Mouse (Mus musculus) neural tube, embryonic 12.5 days (tissue): ENCODE results near the gene Fgr. TPM values are rescaled to one million over a fixed set of nuclear protein-coding genes. Genes with fewer than 3 reads are reported as not detected.

Experiments used
- ATAC-seq: fragments of 200-750 bp; cut with Nextera tagmentation; 2 replicates; pipeline ENCODE4 v1.8.0; 2017; ENCODE audit warnings: low read depth, mild to moderate bottlenecking, moderate TSS enrichment, moderate library complexity; ENCODE audit not compliant: low FRiP score
- H3K27ac ChIP-seq: fragments of 300-500 bp; sonication (generic); 2 replicates; pipeline ENCODE4 v1.5.1; 2016
- H3K27me3 ChIP-seq: fragments of 300-500 bp; sonication (generic); replicated peaks from 2 replicates; pipeline ENCODE4 v1.6.1; 2016; ENCODE audit warnings: mild to moderate bottlenecking
- H3K36me3 ChIP-seq: fragments of 300-500 bp; sonication (generic); 2 replicates; pipeline ENCODE4 v1.6.1; 2016; ENCODE audit warnings: mild to moderate bottlenecking
- H3K4me1 ChIP-seq: fragments of 300-500 bp; sonication (generic); 2 replicates; pipeline ENCODE4 v1.6.1; 2016
- H3K4me2 ChIP-seq: fragments of 300-500 bp; sonication (generic); replicated peaks from 2 replicates; pipeline ENCODE4 v1.6.1; 2016; ENCODE audit warnings: mild to moderate bottlenecking
- H3K4me3 ChIP-seq: fragments of 300-500 bp; sonication (generic); 2 replicates; pipeline ENCODE4 v1.5.1; 2016
- H3K9ac ChIP-seq: fragments of 300-500 bp; sonication (generic); 2 replicates; pipeline ENCODE4 v1.6.1; 2016; ENCODE audit warnings: mild to moderate bottlenecking
- H3K9me3 ChIP-seq: fragments of 300-500 bp; sonication (generic); 2 replicates; pipeline ENCODE4 v1.6.1; 2016; ENCODE audit warnings: mild to moderate bottlenecking
- WGBS: fragments of 180-500 bp; shearing (Covaris S2); methylation state at CpG from one replicate; pipeline ENCODE4 v1.1.7; 2016; 5-methylcytosine and 5-hydroxymethylcytosine counted together
- polyA plus RNA-seq: library from polyadenylated mRNA; unstranded; fragments of >200 nt; fragmentation: Nextera tagmentation; extraction: Ambion mirVana; gene quantifications from 2 replicates; pipeline ENCODE4 v1.2.1, GENCODE M21; 2016

The Fgr gene
- polyA plus RNA-seq, 1 experiment from 2014 or later: 0.28 TPM

DNA sequence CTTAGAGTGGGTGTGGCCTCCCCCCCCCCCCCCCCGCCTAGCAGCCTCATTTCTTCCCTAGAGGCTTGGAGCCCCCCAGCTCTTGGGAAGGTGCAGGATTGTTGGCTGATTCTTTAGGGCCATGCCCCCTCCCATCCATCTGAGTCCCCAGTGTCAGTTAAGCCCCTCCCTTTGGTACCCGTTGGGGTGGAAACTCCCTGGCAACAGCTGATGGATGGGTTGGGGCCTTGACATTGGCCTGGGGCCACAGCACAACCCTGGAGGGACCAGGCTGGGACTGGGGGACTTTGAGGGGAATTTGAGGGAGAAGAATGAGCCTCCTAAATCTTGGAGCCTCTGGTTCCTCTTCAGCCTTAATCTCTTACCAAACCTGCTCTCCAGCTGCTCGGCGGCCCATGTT lies 50.5 kb downstream of the Fgr start:
- H3K36me3 ChIP-seq: no peaks in the 10 kb centered on the region
- peak overlapping the region; percentile 18; the same call in 1 of the 2 replicates for H3K4me2 ChIP-seq
- peaks cover 74% of the 10 kb centered on the region for H3K4me1 ChIP-seq
- 25% methylated on average over 3 of the region's 4 CpGs for WGBS
- no peaks in the 10 kb centered on the region for H3K9me3 ChIP-seq
- H3K4me3 ChIP-seq: no peak overlapping the region
- no peak overlapping the region for H3K27ac ChIP-seq
- no peaks in the 10 kb centered on the region for H3K27me3 ChIP-seq
- ATAC-seq: no peak
- H3K9ac ChIP-seq: 0 out of 2 replicates have a peak overlapping the region, but pooled peaks have one; percentile 23

DNA sequence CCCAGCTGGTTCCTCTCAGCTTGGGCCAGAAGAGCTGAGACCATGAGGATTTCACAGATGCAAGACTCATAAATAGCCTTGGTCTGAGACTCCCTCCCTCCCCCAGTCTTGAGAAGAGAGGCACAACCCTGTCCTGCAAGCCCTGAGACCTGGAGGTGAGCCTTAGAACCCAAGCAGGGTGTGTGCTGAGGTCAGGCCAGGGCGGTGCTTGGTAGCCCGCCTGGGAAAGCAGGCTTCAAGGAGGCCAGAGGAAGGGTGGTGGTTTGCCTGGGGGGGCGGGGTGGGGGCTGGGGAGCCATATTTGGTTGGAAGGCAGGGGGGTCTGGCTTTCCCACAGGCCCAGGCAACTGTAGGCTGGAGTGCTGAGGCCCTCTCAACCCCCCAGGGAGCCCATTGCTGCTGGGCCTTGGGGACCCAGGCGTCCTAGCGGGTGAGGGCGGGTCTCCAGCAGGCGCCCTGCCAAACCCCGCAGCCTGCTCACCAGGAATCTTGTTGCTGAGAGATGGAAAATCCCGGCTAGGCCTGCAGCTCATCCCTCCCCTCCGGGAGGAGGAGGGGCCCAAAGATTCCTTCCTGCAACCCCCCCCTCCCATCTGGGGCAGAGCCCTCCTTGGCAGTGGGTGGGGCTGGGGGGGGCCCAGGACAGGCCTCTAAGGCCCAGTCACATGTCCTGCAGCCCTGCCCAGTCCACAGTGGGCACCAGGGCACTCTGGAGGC lies 51.2 kb downstream of the Fgr start:
- Histone ChIP-seq H3K27me3 (no peaks in the 10 kb centered on the region), H3K4me3 (no peak overlapping the region), H3K4me1 (peaks cover 68% of the 10 kb centered on the region), H3K9me3 (no peaks in the 10 kb centered on the region), H3K9ac (0 out of 2 replicates have a peak overlapping the region, but pooled peaks have one; percentile 23), H3K4me2 (peak overlapping the region; percentile 21), H3K36me3 (no peaks in the 10 kb centered on the region), H3K27ac (0 out of 2 replicates have a peak overlapping the region, but pooled peaks have one; percentile 7)
- 28% methylated on average over 10 of the region's 10 CpGs for WGBS
- ATAC-seq: no peak

DNA sequence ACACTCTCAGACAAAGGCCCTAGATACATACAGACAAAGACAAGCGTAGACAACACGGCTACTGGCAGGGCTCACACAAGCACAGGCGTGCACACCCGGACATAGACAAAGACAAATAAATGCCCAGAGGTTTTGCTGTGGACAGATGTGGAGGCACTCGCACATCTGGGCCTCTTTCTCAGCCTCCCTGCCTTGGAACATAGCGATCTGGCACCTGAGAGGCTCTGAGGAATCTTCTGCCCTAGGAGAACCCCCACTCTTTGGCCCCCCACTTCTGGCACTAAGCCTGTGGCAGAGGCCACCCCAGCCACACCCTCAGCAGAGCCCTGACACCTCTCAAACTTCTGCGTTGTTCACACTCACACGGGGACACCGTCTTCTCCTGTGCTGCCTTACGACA lies 52.4 kb downstream of the Fgr start:
- Histone ChIP-seq H3K4me2 (no peak overlapping the region), H3K9ac (no peak overlapping the region; the same call in 1 of the 2 replicates), H3K27me3 (no peaks in the 10 kb centered on the region), H3K27ac (no peak overlapping the region), H3K36me3 (no peaks in the 10 kb centered on the region), H3K4me3 (no peak overlapping the region), H3K9me3 (no peaks in the 10 kb centered on the region), H3K4me1 (peaks cover 56% of the 10 kb centered on the region)
- 75% methylated on average over 10 of the region's 10 CpGs for WGBS
- ATAC-seq: no peak

DNA sequence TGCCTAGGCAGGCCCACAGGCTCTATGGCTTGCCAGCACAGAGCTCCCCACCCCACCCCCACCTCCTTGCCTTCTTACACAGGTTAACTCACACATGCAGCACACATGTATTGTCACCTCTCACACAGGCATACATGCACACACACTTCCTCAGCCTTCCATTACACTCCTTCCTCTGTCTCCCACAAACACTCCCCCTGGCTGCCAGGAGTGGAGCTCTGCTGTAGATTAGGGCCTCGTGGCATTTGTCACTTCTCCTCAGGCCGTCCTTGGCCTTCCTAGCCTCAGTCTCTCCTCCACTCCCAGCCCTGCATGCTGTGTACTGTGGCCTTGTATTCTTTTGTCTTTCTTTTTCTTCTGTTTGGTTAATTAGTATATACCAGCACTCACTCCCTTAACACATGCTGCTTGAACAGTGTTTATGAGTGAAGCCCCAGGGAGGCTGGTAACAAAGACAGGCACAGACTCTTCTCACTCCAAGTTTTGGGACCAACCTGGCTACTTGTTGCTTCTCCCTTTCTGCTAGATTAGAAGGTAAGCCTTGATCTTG lies 53.0 kb downstream of the Fgr start:
- Histone ChIP-seq H3K4me1 (peaks cover 50% of the 10 kb centered on the region), H3K27me3 (no peaks in the 10 kb centered on the region), H3K9ac (no peak overlapping the region), H3K9me3 (no peaks in the 10 kb centered on the region), H3K4me2 (no peak overlapping the region), H3K27ac (no peak overlapping the region), H3K36me3 (no peaks in the 10 kb centered on the region), H3K4me3 (no peak overlapping the region)
- no peak for ATAC-seq
- WGBS: 11% methylated on average over 2 of the region's 2 CpGs

DNA sequence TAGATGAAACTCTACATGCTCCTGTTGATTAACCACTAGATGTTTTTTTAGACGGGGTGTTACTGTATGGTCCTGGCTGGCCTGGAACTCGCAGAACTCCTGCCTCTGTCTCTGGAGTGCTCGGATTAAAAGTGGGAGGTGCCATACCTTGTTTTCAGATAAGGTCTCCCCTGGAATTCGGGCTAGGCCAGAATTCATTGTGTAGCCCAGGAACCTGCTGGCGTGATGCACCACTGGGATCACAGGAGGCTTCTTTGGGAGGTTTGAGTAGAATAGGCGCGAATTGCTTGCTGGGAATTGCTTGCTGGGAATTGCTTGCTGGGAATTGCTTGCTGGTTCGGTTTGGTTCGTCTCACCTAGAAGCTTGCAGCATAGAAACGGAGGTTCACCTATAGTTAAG lies 53.8 kb downstream of the Fgr start:
- Histone ChIP-seq H3K9me3 (no peaks in the 10 kb centered on the region), H3K4me2 (no peak overlapping the region), H3K36me3 (no peaks in the 10 kb centered on the region), H3K27me3 (no peaks in the 10 kb centered on the region), H3K9ac (no peak overlapping the region), H3K4me3 (no peak overlapping the region), H3K27ac (no peak overlapping the region), H3K4me1 (peaks cover 42% of the 10 kb centered on the region)
- ATAC-seq: no peak
- 73% methylated on average over 10 of the region's 10 CpGs for WGBS

DNA sequence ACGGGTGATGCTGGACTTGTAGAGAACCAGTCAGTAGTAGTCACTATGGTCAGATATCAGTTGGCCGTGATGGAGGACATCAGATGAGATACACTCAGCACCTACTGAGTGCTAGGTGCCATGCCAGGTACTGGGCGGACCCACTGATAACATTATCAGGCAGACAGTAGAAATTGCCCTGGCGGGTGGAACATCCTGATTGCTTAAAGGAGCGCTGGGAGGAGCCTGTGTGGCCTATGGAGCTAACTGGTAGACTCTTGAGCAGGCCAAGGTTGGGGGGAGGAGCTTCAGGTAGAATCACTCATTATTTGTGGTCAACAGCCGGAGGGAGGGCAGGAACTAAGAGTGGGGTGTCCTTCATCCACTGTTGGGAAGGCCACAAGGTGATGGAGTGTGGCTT lies 54.3 kb downstream of the Fgr start:
- no peaks in the 10 kb centered on the region for H3K27me3 ChIP-seq
- no peak overlapping the region for H3K9ac ChIP-seq
- no peak overlapping the region for H3K27ac ChIP-seq
- no peaks in the 10 kb centered on the region for H3K36me3 ChIP-seq
- no peak overlapping the region for H3K4me2 ChIP-seq
- H3K9me3 ChIP-seq: no peaks in the 10 kb centered on the region
- WGBS: 91% methylated on average over 6 of the region's 6 CpGs
- H3K4me1 ChIP-seq: peaks cover 37% of the 10 kb centered on the region
- no peak overlapping the region for H3K4me3 ChIP-seq
- no peak for ATAC-seq

DNA sequence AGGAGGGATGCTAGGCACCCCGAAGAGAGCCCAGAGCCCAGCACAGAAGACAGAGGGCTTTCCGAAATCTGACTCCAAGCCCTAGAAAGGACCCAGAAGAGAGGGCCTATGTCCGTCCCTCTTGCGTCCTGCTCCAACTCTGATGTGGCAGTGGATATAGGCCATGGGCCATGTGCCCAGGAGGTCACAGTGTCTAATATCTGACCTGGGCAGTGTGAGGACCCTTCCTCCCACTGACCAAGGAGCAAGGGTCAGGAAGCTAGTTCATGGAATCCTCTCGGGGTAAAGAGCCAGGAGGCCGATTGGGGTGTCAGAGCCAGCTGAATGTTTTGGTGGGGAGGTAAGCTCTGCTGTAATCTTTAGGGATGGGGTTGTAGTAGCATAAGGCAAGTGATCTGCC lies 55.0 kb downstream of the Fgr start:
- no peak overlapping the region for H3K4me2 ChIP-seq
- H3K27me3 ChIP-seq: no peaks in the 10 kb centered on the region
- WGBS: 86% methylated on average over 6 of the region's 6 CpGs
- peaks cover 30% of the 10 kb centered on the region for H3K4me1 ChIP-seq
- no peaks in the 10 kb centered on the region for H3K9me3 ChIP-seq
- ATAC-seq: no peak
- no peak overlapping the region for H3K27ac ChIP-seq
- H3K36me3 ChIP-seq: no peaks in the 10 kb centered on the region
- no peak overlapping the region for H3K9ac ChIP-seq
- no peak overlapping the region for H3K4me3 ChIP-seq

DNA sequence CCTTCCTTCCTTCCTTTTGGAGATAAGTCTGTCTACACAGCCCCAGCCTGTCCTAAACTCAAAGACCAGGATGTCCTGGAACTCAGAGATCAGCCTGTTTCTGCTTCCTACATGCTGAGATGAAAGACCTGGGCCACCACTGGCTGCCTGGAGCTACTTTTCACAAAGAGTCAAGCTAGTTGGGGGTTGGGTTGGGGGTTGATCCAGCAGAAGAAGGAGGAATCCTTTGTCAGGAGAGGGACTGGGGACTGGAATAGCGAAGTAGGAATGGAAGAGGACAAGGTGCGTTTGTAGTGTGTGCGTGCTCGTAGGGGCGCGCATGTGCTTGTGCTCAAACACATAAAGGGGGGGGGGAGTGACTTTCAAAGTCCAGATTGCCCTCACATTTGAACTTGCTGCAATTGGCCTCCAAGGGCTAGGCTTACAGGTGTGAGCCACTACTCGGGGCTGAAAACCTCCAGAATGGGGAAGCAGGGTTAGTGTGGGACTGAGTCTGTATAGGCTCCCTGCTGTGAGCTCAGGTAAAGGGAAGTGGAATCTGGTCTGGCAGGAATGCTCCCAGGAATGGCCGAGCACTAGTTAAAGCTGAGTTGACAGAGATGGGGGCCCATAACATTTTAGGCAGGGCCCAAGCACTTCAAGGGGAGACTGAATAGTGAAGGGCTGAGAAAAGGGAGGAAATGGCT lies 58.7 kb downstream of the Fgr start:
- Histone ChIP-seq H3K36me3 (no peaks in the 10 kb centered on the region), H3K27me3 (peaks cover 19% of the 10 kb centered on the region), H3K4me2 (no peak overlapping the region), H3K4me3 (no peak overlapping the region), H3K4me1 (peaks cover 10% of the 10 kb centered on the region), H3K9ac (no peak overlapping the region), H3K27ac (no peak overlapping the region), H3K9me3 (no peaks in the 10 kb centered on the region)
- 91% methylated on average over 8 of the region's 8 CpGs for whole genome bisulfite sequencing
- no peak for ATAC-seq

DNA sequence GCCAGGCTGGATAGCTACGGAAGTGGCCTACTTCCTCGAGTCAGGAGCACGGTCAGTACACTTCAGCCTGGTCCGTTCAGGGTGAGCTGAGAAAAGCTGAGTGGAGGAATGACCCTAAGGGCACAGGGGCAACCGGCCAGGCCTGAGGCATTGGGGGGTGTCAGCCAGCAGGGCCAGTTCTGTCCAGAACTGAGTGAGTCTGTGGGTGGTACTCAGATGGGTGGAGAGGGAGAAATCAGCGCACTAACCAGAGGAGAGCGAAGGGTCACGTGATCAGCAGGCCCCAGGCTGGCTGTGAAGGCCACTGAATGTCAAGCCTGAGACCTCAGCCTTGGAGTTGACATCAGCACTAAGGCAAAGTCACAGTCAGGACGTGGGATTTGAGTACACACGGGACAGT lies 60.6 kb downstream of the Fgr start:
- H3K27ac ChIP-seq: no peak overlapping the region
- H3K4me1 ChIP-seq: peaks cover 30% of the 10 kb centered on the region
- no peaks in the 10 kb centered on the region for H3K36me3 ChIP-seq
- ATAC-seq: no peak
- H3K9me3 ChIP-seq: no peaks in the 10 kb centered on the region
- peaks cover 37% of the 10 kb centered on the region for H3K27me3 ChIP-seq
- no peak overlapping the region for H3K4me3 ChIP-seq
- H3K4me2 ChIP-seq: no peak overlapping the region
- 85% methylated on average over 10 of the region's 10 CpGs for WGBS
- no peak overlapping the region for H3K9ac ChIP-seq

DNA sequence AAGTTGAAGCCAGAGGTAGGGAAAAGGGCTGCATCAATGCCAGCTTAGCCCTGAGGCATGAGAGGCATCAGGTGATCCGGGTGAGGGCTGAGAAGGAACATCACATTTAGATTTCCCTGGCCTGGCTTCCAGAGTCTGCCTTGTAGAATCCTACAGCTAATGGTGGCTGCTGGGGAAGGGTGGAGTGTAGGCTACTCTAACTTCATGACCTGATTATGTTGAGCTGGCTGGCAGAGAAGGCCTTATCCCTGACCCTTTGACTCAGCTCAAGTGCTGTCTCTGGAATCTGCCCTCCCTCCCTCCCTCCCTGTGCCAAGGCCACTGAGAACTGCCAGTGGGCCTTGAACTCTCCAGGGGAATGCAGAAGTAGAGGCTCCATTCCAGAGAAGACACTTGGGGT lies 61.6 kb downstream of the Fgr start:
- no peak overlapping the region for H3K4me2 ChIP-seq
- H3K4me3 ChIP-seq: no peak overlapping the region
- 93% methylated on average over 1 of the region's 1 CpGs for WGBS
- peaks cover 43% of the 10 kb centered on the region for H3K27me3 ChIP-seq
- peaks cover 39% of the 10 kb centered on the region for H3K4me1 ChIP-seq
- no peak overlapping the region for H3K27ac ChIP-seq
- no peaks in the 10 kb centered on the region for H3K9me3 ChIP-seq
- H3K9ac ChIP-seq: no peak overlapping the region
- ATAC-seq: no peak
- H3K36me3 ChIP-seq: no peaks in the 10 kb centered on the region

DNA sequence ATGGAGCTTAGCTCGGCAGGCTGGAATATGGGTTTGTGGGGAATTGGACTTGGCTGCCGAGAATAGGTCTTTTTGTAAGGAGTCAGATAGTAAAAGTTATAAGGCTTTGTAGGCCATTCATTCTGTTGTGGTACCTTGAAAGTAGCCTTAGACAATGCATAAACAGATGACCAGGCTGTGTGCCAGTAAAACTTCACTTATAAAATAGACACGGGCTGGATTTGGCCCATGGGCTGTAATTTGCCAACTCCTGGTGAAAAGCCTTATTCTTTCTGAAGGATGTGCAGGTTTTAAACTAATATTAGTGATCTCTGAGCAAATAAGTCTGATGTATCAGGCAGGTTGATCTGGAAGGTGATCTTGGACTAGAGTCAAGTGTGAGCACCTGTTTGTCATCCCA lies 62.1 kb downstream of the Fgr start:
- peaks cover 43% of the 10 kb centered on the region for H3K4me1 ChIP-seq

DNA sequence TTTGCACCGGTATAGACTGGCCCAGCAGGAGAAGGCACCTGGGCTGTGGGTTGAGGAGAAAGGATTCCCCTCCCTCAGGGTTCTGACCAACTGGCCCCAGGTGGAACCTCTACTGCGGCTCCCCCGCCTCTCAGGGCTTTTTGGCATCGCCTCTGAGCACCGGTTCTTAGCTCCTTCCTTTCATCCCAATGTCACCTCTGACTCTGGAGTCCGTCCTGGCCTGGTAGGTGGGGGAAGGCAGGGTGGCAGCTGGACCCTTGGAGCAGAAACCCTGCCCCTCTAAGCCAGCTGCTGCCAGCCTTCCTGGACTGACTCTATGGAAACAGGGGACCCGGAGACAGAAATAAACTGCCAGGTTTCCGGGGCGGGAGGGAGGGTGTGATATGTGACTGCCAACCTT lies 63.4 kb downstream of the Fgr start:
- H3K27ac ChIP-seq: no peak overlapping the region
- 36% methylated on average over 9 of the region's 9 CpGs for WGBS
- H3K27me3 ChIP-seq: peaks cover 47% of the 10 kb centered on the region
- ATAC-seq: no peak
- H3K9ac ChIP-seq: no peak overlapping the region
- no peaks in the 10 kb centered on the region for H3K36me3 ChIP-seq
- peaks cover 57% of the 10 kb centered on the region for H3K4me1 ChIP-seq
- peak overlapping the region; percentile 100; the same call in 1 of the 2 replicates for H3K4me2 ChIP-seq
- H3K4me3 ChIP-seq: no peak overlapping the region
- no peaks in the 10 kb centered on the region for H3K9me3 ChIP-seq

More for the DNA sequence above, 62.1 kb downstream of the Fgr start:
- Histone ChIP-seq H3K4me3 (no peak overlapping the region), H3K4me2 (no peak overlapping the region), H3K27ac (no peak overlapping the region), H3K36me3 (no peaks in the 10 kb centered on the region), H3K27me3 (peaks cover 47% of the 10 kb centered on the region), H3K9me3 (no peaks in the 10 kb centered on the region), H3K9ac (no peak overlapping the region)
- ATAC-seq: no peak
- 79% methylated on average over 3 of the region's 3 CpGs for WGBS
